Mouse (Mus musculus) forebrain, embryonic 14.5 days (tissue): ENCODE results near the gene Slc10a7. TPM values are rescaled to one million over a fixed set of nuclear protein-coding genes. Genes with fewer than 3 reads are reported as not detected.

ENCODE experiments used
- ATAC-seq: fragments of 200-750 bp; cut with Nextera tagmentation; 2 replicates; pipeline ENCODE4 v1.8.0; 2017; ENCODE audit warnings: mild to moderate bottlenecking, moderate library complexity
- DNase-seq: peaks from one replicate; pipeline ENCODE4 v3.0.0-alpha.2; 2015; ENCODE audit warnings: low spot score
- H3K27ac ChIP-seq: fragments of 300-500 bp; sonication (generic); 2 replicates; pipeline ENCODE4 v1.5.1; 2014; ENCODE audit warnings: low read depth, mild to moderate bottlenecking, control low read depth, low read length, moderate library complexity
- H3K27me3 ChIP-seq: fragments of 300-500 bp; sonication (generic); replicated peaks from 2 replicates; pipeline ENCODE4 v1.6.1; 2014; ENCODE audit warnings: low read length, control low read depth, mixed read lengths; ENCODE audit not compliant: control insufficient read depth, insufficient read depth
- H3K36me3 ChIP-seq: fragments of 300-500 bp; sonication (generic); 2 replicates; pipeline ENCODE4 v1.6.1; 2014; ENCODE audit warnings: low read length, control low read depth; ENCODE audit not compliant: control insufficient read depth, insufficient read depth
- H3K4me1 ChIP-seq: fragments of 300-500 bp; sonication (generic); 2 replicates; pipeline ENCODE4 v1.6.1; 2014; ENCODE audit warnings: antibody characterized with exemption, low read length, control low read depth; ENCODE audit not compliant: control insufficient read depth, insufficient read depth
- H3K4me2 ChIP-seq: fragments of 300-500 bp; sonication (generic); 2 replicates; pipeline ENCODE4 v1.6.1; 2014; ENCODE audit warnings: mild to moderate bottlenecking, control low read depth, low read length
- H3K4me3 ChIP-seq: fragments of 300-500 bp; sonication (generic); 2 replicates; pipeline ENCODE4 v1.5.1; 2014; ENCODE audit warnings: low read depth, low read length, control low read depth
- H3K9ac ChIP-seq: fragments of 300-500 bp; sonication (generic); 2 replicates; pipeline ENCODE4 v1.6.1; 2014; ENCODE audit warnings: mild to moderate bottlenecking, low read length, control low read depth, moderate library complexity
- H3K9me3 ChIP-seq: fragments of 300-500 bp; sonication (generic); replicated peaks from 2 replicates; pipeline ENCODE4 v1.6.1; 2016; ENCODE audit warnings: low read length, control low read depth, mixed read lengths; ENCODE audit not compliant: control insufficient read depth
- WGBS: fragments of 180-500 bp; shearing (Covaris S2); extraction: QIAGEN DNeasy Blood & Tissue Kit; methylation state at CpG from one replicate; pipeline ENCODE4 v1.1.7; 2014; 5-methylcytosine and 5-hydroxymethylcytosine counted together
- polyA plus RNA-seq: library from polyadenylated mRNA; unstranded; fragments of >200 nt; fragmentation: Nextera tagmentation; extraction: Ambion mirVana; gene quantifications from 2 replicates; pipeline ENCODE4 v1.2.1, GENCODE M21; 2014

Slc10a7 gene
- polyA plus RNA-seq, 1 experiment from 2014 or later, result 5.2 TPM

GRCm38 (mm10) chr8:78754986-78755385 lies 245.8 kb downstream of the Slc10a7 start:
- no peak for ATAC-seq
- Histone ChIP-seq H3K4me1 (no peaks in the 10 kb centered on the region), H3K4me3 (no peak overlapping the region), H3K36me3 (no peaks in the 10 kb centered on the region), H3K9me3 (no peaks in the 10 kb centered on the region; the same call in 1 of the 2 replicates), H3K4me2 (no peak overlapping the region), H3K27me3 (no peaks in the 10 kb centered on the region), H3K9ac (no peak overlapping the region), H3K27ac (no peak overlapping the region)
- no peak for DNase-seq
- 78% methylated on average over 4 of the region's 4 CpGs for WGBS

GRCm38 (mm10) chr8:78759139-78759538 lies 250.0 kb downstream of the Slc10a7 start:
- Histone ChIP-seq H3K27me3 (no peaks in the 10 kb centered on the region), H3K27ac (no peak overlapping the region), H3K36me3 (no peaks in the 10 kb centered on the region), H3K4me3 (no peak overlapping the region), H3K4me1 (no peaks in the 10 kb centered on the region), H3K4me2 (no peak overlapping the region), H3K9ac (no peak overlapping the region), H3K9me3 (no peaks in the 10 kb centered on the region; the same call in 1 of the 2 replicates)
- DNase-seq (no peak), ATAC-seq (no peak)

- Histone ChIP-seq H3K27me3 (no peaks in the 10 kb centered on the region), H3K4me2 (no peak overlapping the region), H3K9me3 (no peaks in the 10 kb centered on the region), H3K4me3 (no peak overlapping the region), H3K27ac (no peak overlapping the region), H3K4me1 (no peaks in the 10 kb centered on the region), H3K36me3 (no peaks in the 10 kb centered on the region), H3K9ac (no peak overlapping the region)
- no peak for DNase-seq
- ATAC-seq, result no peak
These were observed 255.8 kb downstream of the Slc10a7 start for GRCm38 (mm10) chr8:78764976-78765375.

- Histone ChIP-seq H3K27me3 (no peaks in the 10 kb centered on the region), H3K4me2 (no peak overlapping the region), H3K27ac (no peak overlapping the region), H3K9ac (no peak overlapping the region), H3K4me3 (no peak overlapping the region), H3K36me3 (no peaks in the 10 kb centered on the region), H3K4me1 (no peaks in the 10 kb centered on the region), H3K9me3 (no peaks in the 10 kb centered on the region)
- WGBS, result 100% methylated on average over 1 of the region's 1 CpGs
- DNase-seq, result no peak
- no peak for ATAC-seq
These were observed 256.4 kb downstream of the Slc10a7 start for GRCm38 (mm10) chr8:78765556-78765955.

- H3K27ac ChIP-seq, result no peak overlapping the region
- no peak overlapping the region for H3K4me3 ChIP-seq
- no peaks in the 10 kb centered on the region for H3K27me3 ChIP-seq
- H3K9me3 ChIP-seq, result no peaks in the 10 kb centered on the region
- H3K9ac ChIP-seq, result no peak overlapping the region
- WGBS, result 97% methylated on average over 3 of the region's 3 CpGs
- no peak overlapping the region for H3K4me2 ChIP-seq
- no peaks in the 10 kb centered on the region for H3K4me1 ChIP-seq
- DNase-seq (no peak), ATAC-seq (no peak)
- H3K36me3 ChIP-seq, result no peaks in the 10 kb centered on the region
These were observed 261.4 kb downstream of the Slc10a7 start for GRCm38 (mm10) chr8:78770584-78770983.

GRCm38 (mm10) chr8:78771256-78771655 lies 262.1 kb downstream of the Slc10a7 start:
- Histone ChIP-seq H3K4me2 (no peak overlapping the region), H3K9ac (no peak overlapping the region), H3K4me1 (no peaks in the 10 kb centered on the region), H3K4me3 (no peak overlapping the region), H3K9me3 (no peaks in the 10 kb centered on the region), H3K36me3 (no peaks in the 10 kb centered on the region), H3K27ac (no peak overlapping the region), H3K27me3 (no peaks in the 10 kb centered on the region)
- ATAC-seq (no peak), DNase-seq (no peak)
- WGBS, result 59% methylated on average over 7 of the region's 7 CpGs

GRCm38 (mm10) chr8:78776816-78777215 lies 267.7 kb downstream of the Slc10a7 start:
- DNase-seq, result no peak
- 90% methylated on average over 9 of the region's 9 CpGs for WGBS
- Histone ChIP-seq H3K9ac (no peak overlapping the region), H3K36me3 (no peaks in the 10 kb centered on the region), H3K9me3 (no peaks in the 10 kb centered on the region), H3K4me3 (no peak overlapping the region), H3K27me3 (no peaks in the 10 kb centered on the region), H3K27ac (no peak overlapping the region), H3K4me1 (no peaks in the 10 kb centered on the region), H3K4me2 (no peak overlapping the region)
- ATAC-seq, result no peak

Other genes starting within 250 kb of the Slc10a7 start
- not detected in 2 replicates for gene Pou4f2, start 72.7 kb upstream of the Slc10a7 start, polyA plus RNA-seq
- gene Rbmxl1, start 448 bp upstream of the Slc10a7 start, polyA plus RNA-seq, result 263 and 267 TPM in 2 replicates